Mouse (Mus musculus) lung, adult 18-20 months (tissue): Measurements from ENCODE around the gene Gm10961.
"Not testable (repeated sequence)": the region's sequence is repeated elsewhere in the genome, so short reads cannot be mapped to it uniquely, and the experiment has no call there.

ENCODE experiments used
- DNase-seq, 2 experiments: peaks; one replicate each; pipeline ENCODE4 v3.0.0; 2022; ENCODE audit warnings: mixed read lengths in 2 of 2

The Gm10961 gene

GRCm38 (mm10) chr3:107619911-107620310 lies 11.2 kb upstream of the Gm10961 start:
- no peak for DNase-seq

DNA sequence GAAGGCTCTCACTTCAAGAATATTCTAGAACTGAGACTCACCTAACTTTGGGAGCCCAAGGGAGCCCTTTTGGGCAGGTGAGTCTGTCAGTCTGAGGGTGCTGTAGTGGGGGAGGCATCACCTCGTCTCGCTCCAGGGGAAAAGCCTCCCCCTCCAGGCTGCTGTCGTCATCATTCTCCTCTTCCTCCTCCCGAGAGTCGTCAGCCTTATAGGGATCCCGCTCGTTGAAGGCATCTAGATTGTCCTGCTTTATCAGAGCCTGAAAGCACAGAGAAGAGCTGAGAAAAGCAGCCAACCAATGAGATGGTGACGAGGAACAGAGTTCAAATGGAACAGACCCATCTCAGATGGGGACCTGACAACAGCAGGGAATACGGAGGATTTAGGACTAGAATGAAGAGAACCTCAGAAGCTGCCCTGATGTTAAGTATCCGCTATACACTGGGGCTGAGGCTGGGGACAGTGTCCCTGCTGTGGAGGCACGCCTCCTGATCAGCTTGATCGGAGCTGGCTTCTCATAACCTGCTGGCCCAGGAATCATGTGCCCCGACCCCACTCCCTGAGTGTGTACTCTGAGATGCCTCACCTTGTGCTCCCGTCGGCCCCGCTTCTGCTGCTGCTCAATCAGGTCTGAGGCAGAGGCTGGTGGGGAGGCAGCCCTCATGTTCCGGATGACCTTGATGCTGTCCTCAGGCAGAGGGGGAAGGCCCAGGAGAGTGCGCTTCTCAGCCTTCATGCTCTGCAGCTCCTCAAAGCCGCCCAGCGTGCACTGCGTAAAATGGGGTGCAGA lies 9.6 kb upstream of the Gm10961 start:
- DNase-seq, result no peak

GRCm38 (mm10) chr3:107622537-107622936 lies 8.6 kb upstream of the Gm10961 start:
- no peak for DNase-seq

- DNase-seq, result no peak
Measured at GRCm38 (mm10) chr3:107624424-107624823, 6.7 kb upstream of the Gm10961 start.

- no peak for DNase-seq
Measured at GRCm38 (mm10) chr3:107625536-107625935, 5.6 kb upstream of the Gm10961 start.

DNA sequence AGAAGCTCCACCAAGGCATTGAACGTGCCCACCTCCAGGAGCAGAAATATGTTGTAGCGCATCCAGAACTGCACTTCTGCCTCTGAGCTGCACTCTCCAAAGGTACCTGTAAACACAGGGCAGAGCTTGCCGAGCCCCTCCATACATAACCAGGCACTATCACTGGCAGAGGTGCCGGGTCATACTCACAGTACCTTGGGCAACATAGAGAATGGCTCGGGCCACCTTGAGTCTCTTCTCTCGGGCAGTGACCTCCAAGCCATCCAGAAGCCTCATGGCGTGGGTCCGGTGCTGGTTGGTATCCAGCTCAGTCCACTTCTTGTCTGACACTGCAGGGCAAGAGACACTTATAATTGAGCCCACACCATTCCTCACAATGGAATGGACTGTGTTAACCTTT lies 4.4 kb upstream of the Gm10961 start:
- no peak for DNase-seq

- DNase-seq, result no peak
Measured at GRCm38 (mm10) chr3:107627641-107628040, 3.5 kb upstream of the Gm10961 start.

- DNase-seq, result no peak
Measured at GRCm38 (mm10) chr3:107628551-107628950, 2.6 kb upstream of the Gm10961 start.

- no peak for DNase-seq
Measured at GRCm38 (mm10) chr3:107629411-107629810, 1.7 kb upstream of the Gm10961 start.

- peak; percentile 95 to 97 for DNase-seq
Measured at GRCm38 (mm10) chr3:107631523-107631958, 419 bp downstream of the Gm10961 start, which contains the start of gene Strip1. Gene Strip1 (minus strand): TSS chr3:107631694.

- no peak for DNase-seq
Measured at GRCm38 (mm10) chr3:107632786-107633185, 1.7 kb downstream of the Gm10961 start.

- DNase-seq, result no peak
Measured at GRCm38 (mm10) chr3:107633906-107634305, 2.8 kb downstream of the Gm10961 start.

- DNase-seq, result no peak
Measured at GRCm38 (mm10) chr3:107635836-107636235, 4.7 kb downstream of the Gm10961 start.

DNA sequence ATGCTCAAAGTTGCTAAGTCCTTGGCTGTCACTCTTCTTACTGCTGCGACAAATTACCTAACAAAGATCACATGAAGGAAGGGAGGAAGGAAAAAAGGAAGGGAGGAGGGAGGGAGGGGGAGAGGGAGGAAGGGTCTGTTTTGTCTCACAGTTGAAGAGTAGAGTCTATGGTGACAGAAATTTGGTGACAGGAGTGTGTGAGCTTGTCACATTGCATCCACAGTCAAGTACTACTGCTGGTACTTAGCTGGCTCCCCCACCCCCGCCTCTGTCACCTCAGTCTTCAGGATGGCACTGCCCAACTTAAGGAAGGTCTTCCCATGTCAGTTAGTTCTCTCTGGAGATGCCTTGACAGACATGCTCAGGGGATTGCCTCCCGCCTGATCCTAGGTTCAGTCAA lies 5.1 kb downstream of the Gm10961 start:
- DNase-seq, result no peak

GRCm38 (mm10) chr3:107637606-107638172 lies 6.6 kb downstream of the Gm10961 start:
- DNase-seq, result no peak

- DNase-seq, result no peak
Measured at GRCm38 (mm10) chr3:107646947-107647346, 15.8 kb downstream of the Gm10961 start.

DNA sequence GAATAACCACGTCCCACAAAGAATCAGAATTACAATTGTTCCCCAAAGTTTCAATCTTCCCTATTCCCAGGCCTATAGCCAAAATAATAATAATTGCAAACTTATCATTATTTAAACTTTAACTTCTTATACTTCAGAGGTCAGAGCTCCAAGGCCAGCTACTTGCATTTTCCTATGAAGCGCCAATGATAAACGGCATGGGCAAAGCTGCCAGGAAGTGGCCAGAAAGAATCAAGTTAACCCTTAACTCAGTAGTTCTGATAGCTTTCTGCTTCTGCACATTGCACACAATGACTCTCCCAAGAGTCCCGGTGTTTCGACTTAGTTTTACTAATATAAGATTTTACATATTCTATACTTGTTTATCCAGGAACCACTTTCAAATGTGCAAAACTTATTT lies 19.2 kb downstream of the Gm10961 start:
- DNase-seq, result not testable (repeated sequence)

GRCm38 (mm10) chr3:107652968-107653367 lies 21.8 kb downstream of the Gm10961 start:
- no peak for DNase-seq

DNA sequence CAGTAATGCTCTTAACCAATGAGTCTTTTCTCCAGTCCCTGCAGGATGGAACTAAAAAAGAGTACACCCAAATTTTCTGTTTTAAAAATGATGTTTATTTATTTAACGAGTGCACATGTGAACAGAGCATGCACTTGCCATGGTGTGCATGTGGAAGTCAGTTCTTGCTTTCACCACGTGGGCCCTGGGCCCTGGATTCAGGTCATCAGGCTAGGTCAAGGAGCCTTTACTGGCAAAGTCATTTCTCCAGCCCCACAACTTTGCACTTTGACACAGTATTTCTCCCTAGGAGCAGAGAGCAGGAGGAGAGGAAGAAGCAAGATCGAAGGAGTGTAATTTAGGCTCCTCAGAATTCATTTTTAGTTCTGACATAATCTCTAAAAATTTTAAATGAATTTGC lies 23.7 kb downstream of the Gm10961 start:
- no peak for DNase-seq

DNA sequence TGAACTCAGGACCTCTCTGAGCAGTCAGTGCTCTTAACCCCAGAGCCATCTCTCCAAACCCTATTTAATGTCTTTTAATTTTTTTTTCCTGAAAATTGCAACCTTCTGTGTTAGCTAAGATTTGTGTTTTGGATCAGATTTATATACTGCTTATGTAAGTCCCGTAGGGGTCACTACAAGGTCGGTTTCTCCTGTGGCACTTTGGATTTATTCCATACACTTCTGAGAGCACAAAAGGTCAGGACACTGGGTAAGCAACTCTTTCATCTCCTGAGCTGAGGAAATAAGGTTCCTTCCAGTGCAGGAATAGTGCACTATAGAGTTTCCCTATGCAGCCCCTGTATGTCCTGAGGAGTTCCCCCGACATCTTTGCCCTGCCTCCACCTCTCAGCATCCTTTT lies 24.4 kb downstream of the Gm10961 start:
- DNase-seq, result no peak

GRCm38 (mm10) chr3:107656151-107656550 lies 25.0 kb downstream of the Gm10961 start:
- no peak for DNase-seq

DNA sequence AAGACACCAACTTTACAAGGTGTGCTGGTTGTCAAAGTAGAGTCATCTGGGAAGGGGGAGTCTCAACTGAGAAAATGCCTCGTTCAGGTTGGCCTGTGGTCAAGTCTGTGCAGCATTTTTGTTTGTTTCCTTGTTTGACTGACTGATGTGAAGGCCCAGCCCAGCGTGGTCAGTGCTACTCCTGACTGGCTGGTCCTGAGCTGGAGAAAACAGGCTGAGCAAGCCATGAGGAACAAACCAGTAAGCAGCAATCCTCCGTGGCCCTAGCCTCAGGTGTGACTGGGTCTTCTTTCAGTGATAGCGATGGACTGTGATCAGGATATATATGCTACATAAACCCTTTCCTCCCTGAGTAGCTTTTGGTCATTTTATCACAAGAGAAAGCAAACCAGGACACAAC lies 25.8 kb downstream of the Gm10961 start:
- no peak for DNase-seq

- DNase-seq, result no peak
Measured at GRCm38 (mm10) chr3:107659000-107659399, 27.9 kb downstream of the Gm10961 start.

GRCm38 (mm10) chr3:107664641-107665040 lies 33.5 kb downstream of the Gm10961 start:
- DNase-seq, result no peak

DNA sequence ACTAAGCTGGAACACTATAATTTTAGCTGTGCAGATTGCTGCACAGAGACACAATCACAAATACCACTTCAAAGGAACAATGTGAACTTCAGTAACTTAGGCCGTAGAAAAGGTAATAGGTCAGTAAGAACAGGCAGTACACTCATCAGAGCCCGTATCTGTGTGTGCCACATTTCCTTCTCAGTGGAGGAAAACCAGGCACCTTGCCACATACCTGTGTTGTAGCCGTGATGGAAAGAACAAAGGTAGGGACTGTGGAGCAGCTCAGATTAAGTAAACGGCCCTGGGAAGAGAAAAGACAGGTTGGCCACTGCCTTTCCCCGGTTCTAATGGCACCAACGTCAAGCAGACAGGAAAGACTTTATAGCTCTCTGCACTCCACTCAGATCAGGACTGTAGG lies 36.3 kb downstream of the Gm10961 start:
- no peak for DNase-seq
